Mouse (Mus musculus) skeletal muscle tissue, adult 2 months (tissue): ENCODE measurements at regions not wholly inside any gene's neighbourhood (a gene's known extent, or its start where the extent isn't known, plus 50 kb on each side); places are given as distances from the start of the nearest gene placed in this dataset.

Experiments used
- DNase-seq: peaks from one replicate; pipeline ENCODE4 v3.0.0-alpha.2; 2012; ENCODE audit warnings: low read depth, low spot score

DNA sequence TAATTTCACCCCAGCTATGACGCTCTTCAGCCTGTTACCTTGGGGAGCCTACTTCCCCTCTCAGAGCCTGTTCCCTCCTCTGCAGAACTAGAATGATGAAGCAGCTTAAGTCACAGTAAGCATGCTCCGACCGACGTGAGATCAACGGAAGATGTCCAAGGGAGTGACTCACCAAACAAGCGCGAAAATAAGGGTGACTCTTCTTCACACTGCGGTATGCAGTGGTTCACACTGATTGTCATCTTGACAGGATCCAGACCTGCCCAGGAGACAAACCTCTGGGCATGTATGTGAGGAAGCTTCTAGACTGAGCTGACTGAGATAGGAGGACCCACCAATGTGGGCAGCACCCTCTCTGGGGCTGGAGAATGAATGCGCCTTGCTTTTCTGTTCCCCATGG, 116.3 kb upstream of the Tpm1 start:
- DNase-seq: no peak

DNA sequence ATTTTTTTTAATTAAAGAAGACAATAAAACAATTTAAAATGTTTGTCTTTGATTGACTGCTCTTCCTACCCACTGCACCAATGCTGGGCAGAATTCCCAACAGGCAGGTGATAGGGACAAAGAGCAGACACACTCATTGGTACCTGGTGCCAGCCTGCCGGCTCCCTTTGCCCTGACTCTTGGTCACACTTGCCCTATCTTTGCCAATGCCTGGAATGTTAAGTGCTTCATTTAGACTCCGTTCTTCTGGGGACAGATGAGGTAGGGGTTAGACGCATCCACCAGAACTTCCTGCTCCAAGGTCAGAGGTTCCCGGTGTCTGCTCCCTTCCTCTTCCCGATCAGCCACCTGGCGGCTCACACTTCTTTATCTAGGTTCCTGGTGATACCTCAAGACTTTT, 114.5 kb upstream of the Tpm1 start:
- DNase-seq: no peak

- peak; percentile 84 for DNase-seq
Measured at GRCm38 (mm10) chr9:67160785-67161455, 111.7 kb upstream of the Tpm1 start.

DNA sequence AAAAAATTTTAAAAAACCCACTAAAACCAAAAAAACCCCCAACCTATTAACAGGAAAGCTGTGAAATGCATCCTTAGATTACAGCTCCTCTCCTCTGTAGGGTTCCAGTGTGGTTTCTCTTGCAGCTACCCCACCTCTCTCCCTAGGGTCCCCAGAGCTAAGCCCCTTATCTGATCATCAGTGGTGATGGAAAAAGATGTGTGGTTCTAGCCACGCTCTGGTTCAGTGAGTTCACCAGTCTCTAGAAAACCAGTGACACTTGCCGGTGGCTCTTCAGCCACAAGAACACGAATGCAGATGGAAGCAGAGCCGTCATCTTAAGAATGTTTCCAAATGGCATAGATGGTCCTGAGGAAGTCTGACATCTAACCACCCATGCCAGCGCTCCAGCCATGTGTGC, 111.1 kb upstream of the Tpm1 start:
- no peak for DNase-seq

GRCm38 (mm10) chr9:67156590-67157259, 107.5 kb upstream of the Tpm1 start:
- peak; percentile 48 for DNase-seq

- no peak for DNase-seq
Measured at GRCm38 (mm10) chr9:67154062-67154461, 104.9 kb upstream of the Tpm1 start.

GRCm38 (mm10) chr9:67153333-67153732, 104.1 kb upstream of the Tpm1 start:
- no peak for DNase-seq

- DNase-seq: no peak
Measured at GRCm38 (mm10) chr9:67147656-67148055, 98.5 kb upstream of the Tpm1 start.

DNA sequence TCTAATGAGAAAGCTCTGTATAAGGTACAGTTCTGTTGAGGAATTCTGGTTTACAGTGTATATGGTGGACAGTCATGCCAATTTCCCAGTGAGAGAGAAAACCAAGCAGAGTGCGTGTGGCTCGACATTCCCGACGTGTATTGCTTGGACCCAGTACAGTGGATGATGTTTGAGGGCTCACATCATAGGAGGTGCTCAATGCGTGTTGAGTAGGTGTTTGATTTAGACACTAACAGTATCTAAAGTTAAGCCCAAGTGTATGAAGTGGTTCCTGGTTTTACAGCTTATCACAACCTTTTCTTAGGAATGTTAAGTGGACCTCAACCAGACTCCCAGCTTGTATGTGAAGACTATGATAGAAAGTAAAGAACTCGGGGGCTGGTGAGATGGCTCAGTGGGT, 96.2 kb upstream of the Tpm1 start:
- no peak for DNase-seq

DNA sequence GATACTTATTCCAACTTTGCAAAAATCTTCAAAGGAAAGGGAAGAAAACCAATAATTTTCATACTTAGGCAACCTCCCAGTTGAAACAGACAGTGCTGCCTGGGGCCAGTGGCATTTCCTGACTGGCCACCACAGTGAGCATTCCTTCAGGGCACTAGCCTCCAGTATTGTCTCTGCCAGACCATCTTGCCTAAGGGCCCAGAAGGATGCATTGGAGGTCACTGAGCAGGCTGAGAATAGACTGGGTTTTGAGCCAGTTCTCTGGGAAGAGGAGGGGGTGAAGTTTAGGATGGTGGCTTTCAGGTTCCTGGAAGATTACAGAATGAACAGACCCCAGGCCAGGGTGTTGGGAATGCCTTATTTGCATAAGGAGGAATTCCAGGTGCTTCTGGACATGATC, 95.3 kb upstream of the Tpm1 start:
- peak; percentile 32 for DNase-seq

- peak; percentile 87 for DNase-seq
Measured at GRCm38 (mm10) chr9:67140319-67140887, 91.2 kb upstream of the Tpm1 start.

- DNase-seq: peak; percentile 74
Measured at GRCm38 (mm10) chr9:67137681-67138080, 88.5 kb upstream of the Tpm1 start.

DNA sequence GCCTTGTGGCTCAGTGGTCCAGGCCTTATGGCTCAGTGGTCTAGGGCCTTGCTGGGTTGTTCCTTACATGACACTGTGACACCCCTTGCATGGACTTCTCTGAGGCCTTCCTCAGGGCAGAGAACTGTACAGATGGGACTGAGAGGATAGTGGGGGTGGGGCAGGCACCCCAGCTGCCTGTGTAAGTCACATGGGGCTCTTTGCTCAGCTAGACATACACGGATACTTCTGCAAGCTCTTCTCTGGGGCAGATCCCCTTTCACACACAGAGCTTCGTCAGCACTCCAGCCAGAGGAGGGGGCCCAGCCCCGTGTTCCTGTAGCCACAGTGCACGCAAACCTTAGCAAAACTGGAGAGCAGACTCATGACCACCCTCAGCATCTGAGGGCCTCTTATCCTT, 87.9 kb upstream of the Tpm1 start:
- peak; percentile 85 for DNase-seq

GRCm38 (mm10) chr9:67136166-67136565, 87.0 kb upstream of the Tpm1 start:
- no peak for DNase-seq

GRCm38 (mm10) chr9:67134378-67134777, 85.2 kb upstream of the Tpm1 start:
- peak; percentile 30 for DNase-seq

DNA sequence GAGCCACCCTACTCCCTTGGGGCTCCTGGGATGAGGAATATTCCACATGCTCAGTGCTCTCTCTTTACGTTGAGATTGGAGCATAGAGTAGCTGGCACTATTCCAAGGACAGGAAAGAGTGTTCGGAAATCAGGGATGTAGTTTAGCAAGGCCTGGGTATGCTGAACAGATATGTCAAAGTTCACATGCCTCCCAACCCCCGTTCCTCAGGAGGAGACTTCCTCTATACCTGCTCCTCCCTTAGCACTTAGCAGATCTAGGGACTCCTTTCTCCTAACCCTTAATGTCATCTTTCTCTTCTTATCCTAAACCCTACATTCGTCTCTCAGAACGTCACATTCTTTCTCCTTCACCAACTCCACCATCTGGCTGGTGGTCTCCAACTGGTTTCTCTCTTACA, 83.2 kb upstream of the Tpm1 start:
- no peak for DNase-seq

- peak; percentile 34 for DNase-seq
Measured at GRCm38 (mm10) chr9:67130730-67131440, 81.7 kb upstream of the Tpm1 start.

- peak; percentile 69 for DNase-seq
Measured at GRCm38 (mm10) chr9:67129891-67130290, 80.7 kb upstream of the Tpm1 start.

DNA sequence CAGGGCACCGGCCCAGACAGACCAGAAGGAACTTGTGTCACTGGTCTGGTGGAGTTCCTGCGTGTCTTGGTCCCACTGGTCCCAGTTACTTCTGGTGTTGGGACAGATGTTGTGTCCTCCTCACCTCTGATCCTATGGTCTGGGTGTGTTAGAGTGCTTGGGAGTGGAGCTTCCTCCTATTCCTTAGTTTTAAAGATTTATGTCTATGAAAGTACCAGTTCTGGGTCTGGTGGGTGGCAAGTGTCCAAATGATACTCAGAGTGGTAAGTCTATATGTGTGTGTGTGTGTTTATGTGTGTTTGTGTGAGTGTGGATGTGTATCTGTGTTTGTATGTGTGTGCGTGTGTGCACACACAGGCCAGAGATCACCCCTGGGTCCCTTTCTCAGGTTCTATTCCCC, 79.9 kb upstream of the Tpm1 start:
- DNase-seq: no peak

- DNase-seq: no peak
Measured at GRCm38 (mm10) chr9:67121691-67122090, 72.5 kb upstream of the Tpm1 start.

DNA sequence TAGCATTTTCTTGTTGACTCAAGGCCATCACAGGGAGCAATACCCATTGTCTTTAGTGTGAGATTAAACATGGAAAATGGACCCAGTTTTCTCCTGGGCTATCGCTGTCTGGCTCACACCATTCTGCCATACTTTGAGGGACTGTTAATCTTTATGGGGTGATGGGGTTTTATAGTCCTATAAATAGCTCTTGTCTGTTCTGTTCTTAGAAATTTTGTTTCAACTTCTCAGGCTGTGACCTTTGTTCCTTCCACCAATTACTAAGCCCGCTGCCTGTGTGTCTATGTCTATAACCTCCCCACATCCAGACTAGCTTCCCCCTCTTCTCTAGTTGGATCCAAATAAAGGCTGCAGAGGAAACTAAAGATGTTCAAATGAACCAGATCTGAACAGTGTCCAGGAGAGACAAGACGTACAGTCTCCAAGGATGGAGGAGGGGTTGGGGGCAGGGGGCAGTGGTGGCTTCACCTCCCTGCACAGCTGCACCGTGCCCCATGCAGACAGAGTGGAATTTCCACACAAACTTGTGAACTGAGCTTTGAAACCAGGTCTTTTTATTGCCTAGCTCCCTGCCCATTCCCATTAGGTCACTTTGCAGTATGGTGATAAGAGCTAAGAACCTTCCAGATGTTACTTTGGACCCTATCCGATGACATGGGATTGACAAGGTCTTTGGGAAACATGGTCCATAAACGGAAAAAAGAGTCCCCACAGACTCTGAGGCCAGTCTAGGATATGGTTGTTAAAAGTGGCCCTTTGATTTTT, 69.9 kb upstream of the Tpm1 start:
- DNase-seq: no peak

- no peak for DNase-seq
Measured at GRCm38 (mm10) chr9:67118429-67118828, 69.2 kb upstream of the Tpm1 start.
